Mouse (Mus musculus) liver, adult 2 months (tissue): ENCODE measurements around the gene Phkb. TPM values are rescaled to one million over a fixed set of nuclear protein-coding genes. Genes with fewer than 3 reads are reported as not detected.

Source experiments
- DNase-seq: peaks from one replicate; pipeline ENCODE4 v3.0.0-alpha.2; 2011; ENCODE audit warnings: low read depth, low spot score; ENCODE audit errors: extremely low read depth
- H3K27ac ChIP-seq: fragments of 200-500 bp; replicated peaks from 2 replicates; pipeline ENCODE4 v1.5.1; 2012; ENCODE audit warnings: low read depth, mild to moderate bottlenecking, control low read depth, inconsistent platforms, low read length; ENCODE audit not compliant: insufficient read depth
- H3K27me3 ChIP-seq: fragments of 200-500 bp; 2 replicates; pipeline ENCODE4 v1.6.1; 2012; ENCODE audit warnings: mild to moderate bottlenecking, moderate library complexity, low read length, inconsistent platforms; ENCODE audit not compliant: control insufficient read depth, insufficient read depth
- H3K36me3 ChIP-seq: fragments of 200-500 bp; 2 replicates; pipeline ENCODE4 v1.6.1; 2012; ENCODE audit warnings: low read length, inconsistent platforms; ENCODE audit not compliant: control insufficient read depth, insufficient read depth
- H3K4me1 ChIP-seq: fragments of 200-500 bp; 2 replicates; pipeline ENCODE4 v1.6.1; 2011; ENCODE audit warnings: low read length; ENCODE audit not compliant: control insufficient read depth, insufficient read depth
- H3K4me3 ChIP-seq: fragments of 200-500 bp; 2 replicates; pipeline ENCODE4 v1.5.1; 2011; ENCODE audit warnings: low read depth, mild to moderate bottlenecking, control low read depth, low read length, moderate library complexity; ENCODE audit not compliant: insufficient read depth
- H3K79me2 ChIP-seq: fragments of 200-500 bp; 2 replicates; pipeline ENCODE4 v1.6.1; 2012; ENCODE audit warnings: inconsistent platforms, mild to moderate bottlenecking, low read length, moderate library complexity; ENCODE audit not compliant: control insufficient read depth, insufficient read depth
- H3K9ac ChIP-seq: fragments of 200-500 bp; 2 replicates; pipeline ENCODE4 v1.6.1; 2012; ENCODE audit warnings: low read depth, mild to moderate bottlenecking, control low read depth, inconsistent platforms, low read length
- CTCF ChIP-seq: fragments of 200-500 bp; IDR thresholded peaks from 2 replicates; pipeline ENCODE4 v1.5.1; 2011; ENCODE audit warnings: low read depth, low read length, control low read depth
- POLR2A ChIP-seq: fragments of 200-500 bp; IDR thresholded peaks from 2 replicates; pipeline ENCODE4 v1.6.1; 2011; ENCODE audit warnings: low read length, control low read depth; ENCODE audit not compliant: insufficient read depth; ENCODE audit errors: extremely low read depth
- WGBS: fragments of 180-500 bp; shearing (Covaris S2); methylation state at CpG from one replicate; pipeline ENCODE4 v1.1.7; 2018; 5-methylcytosine and 5-hydroxymethylcytosine counted together
- polyA plus RNA-seq: library from polyadenylated mRNA; depleted of rRNA; stranded (reverse); fragments of >200 nt; gene quantifications from 2 replicates; pipeline ENCODE4 v1.2.3, GENCODE M21; 2012
- total RNA-seq: library from RNA; depleted of rRNA; stranded (reverse); fragments of >200 nt; gene quantifications from 2 replicates; pipeline ENCODE4 v1.2.3, GENCODE M21; 2014

Gene Phkb
- total and polyA plus RNA-seq, 2 experiments = 4.1 to 25.7 TPM

GRCm38 (mm10) chr8:85860612-85861011, 19.9 kb downstream of the Phkb start:
- 47% methylated on average over 5 of the region's 5 CpGs for WGBS
- no peaks in the 10 kb centered on the region for H3K79me2 ChIP-seq
- TF ChIP-seq POLR2A (no peak), CTCF (no peak)
- H3K36me3 ChIP-seq = no peaks in the 10 kb centered on the region
- H3K27ac ChIP-seq = no peak overlapping the region
- no peaks in the 10 kb centered on the region for H3K27me3 ChIP-seq
- no peak overlapping the region for H3K9ac ChIP-seq
- DNase-seq = peak; percentile 68
- H3K4me3 ChIP-seq = no peak overlapping the region
- H3K4me1 ChIP-seq = peaks cover 3% of the 10 kb centered on the region; the same call in 1 of the 2 replicates

- DNase-seq = no peak
- H3K4me1 ChIP-seq = peaks cover 3% of the 10 kb centered on the region; the same call in 1 of the 2 replicates
- no peaks in the 10 kb centered on the region for H3K79me2 ChIP-seq
- no peak overlapping the region for H3K9ac ChIP-seq
- 72% methylated on average over 1 of the region's 1 CpGs for WGBS
- TF ChIP-seq CTCF (no peak), POLR2A (no peak)
- no peak overlapping the region for H3K4me3 ChIP-seq
- H3K36me3 ChIP-seq = no peaks in the 10 kb centered on the region
- no peaks in the 10 kb centered on the region for H3K27me3 ChIP-seq
- no peak overlapping the region for H3K27ac ChIP-seq
Observed at GRCm38 (mm10) chr8:85862381-85862780, 21.6 kb downstream of the Phkb start.

- DNase-seq = peak; percentile 93
- peak overlapping the region; percentile 3 for H3K27ac ChIP-seq
- H3K27me3 ChIP-seq = no peaks in the 10 kb centered on the region
- H3K4me3 ChIP-seq = no peak overlapping the region
- no peak for TF ChIP-seq CTCF
- TF ChIP-seq POLR2A = no peak
- peaks cover 7% of the 10 kb centered on the region for H3K4me1 ChIP-seq
- peaks cover 2% of the 10 kb centered on the region; the same call in 1 of the 2 replicates for H3K79me2 ChIP-seq
- 9% methylated on average over 2 of the region's 2 CpGs for WGBS
- no peak overlapping the region for H3K9ac ChIP-seq
- no peaks in the 10 kb centered on the region for H3K36me3 ChIP-seq
Observed at GRCm38 (mm10) chr8:85871660-85872059, 30.9 kb downstream of the Phkb start.

DNA sequence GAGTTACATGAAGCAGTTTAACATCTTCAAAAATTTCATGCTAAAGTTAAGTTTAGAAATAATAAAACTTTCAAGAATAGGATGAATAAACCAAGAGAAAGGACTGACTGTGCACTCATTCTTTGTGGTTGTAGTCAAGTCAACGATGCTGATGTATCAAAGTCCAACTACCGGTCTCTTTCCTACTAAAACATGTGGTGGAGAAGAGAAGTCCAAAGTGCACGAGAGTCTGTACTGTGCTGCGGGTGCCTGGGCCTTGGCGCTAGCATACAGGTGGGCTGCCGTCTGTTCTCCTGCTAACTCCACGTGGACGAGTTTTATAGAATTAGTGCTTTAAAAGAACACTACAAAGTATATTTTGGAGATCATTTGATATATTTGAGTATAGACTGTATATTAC, 37.2 kb downstream of the Phkb start:
- no peak overlapping the region for H3K4me3 ChIP-seq
- no peak overlapping the region for H3K27ac ChIP-seq
- peaks cover 27% of the 10 kb centered on the region for H3K36me3 ChIP-seq
- no peaks in the 10 kb centered on the region for H3K79me2 ChIP-seq
- H3K27me3 ChIP-seq = no peaks in the 10 kb centered on the region
- 59% methylated on average over 8 of the region's 8 CpGs for WGBS
- H3K9ac ChIP-seq = no peak overlapping the region
- no peaks in the 10 kb centered on the region for H3K4me1 ChIP-seq
- DNase-seq = peak; percentile 56
- TF ChIP-seq POLR2A (no peak), CTCF (no peak)

DNA sequence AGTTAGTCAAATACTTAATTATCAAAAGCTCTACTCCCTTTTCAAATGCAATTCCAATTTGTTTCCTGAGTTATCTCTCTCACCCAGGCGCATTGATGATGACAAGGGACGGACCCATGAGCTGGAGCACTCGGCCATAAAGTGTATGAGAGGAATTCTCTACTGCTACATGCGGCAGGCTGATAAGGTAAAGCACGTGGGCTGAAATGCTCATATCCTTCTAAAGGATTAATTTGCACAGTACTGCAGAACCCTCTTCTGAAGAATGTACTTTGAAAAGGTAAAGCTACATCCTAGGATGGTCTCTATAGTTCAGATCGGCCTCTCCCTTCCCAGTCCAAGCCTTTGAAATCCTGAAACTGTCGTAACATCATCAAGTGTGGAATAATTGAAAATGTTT, 38.9 kb downstream of the Phkb start:
- no peak for DNase-seq
- Histone ChIP-seq H3K4me3 (no peak overlapping the region), H3K9ac (no peak overlapping the region), H3K36me3 (peaks cover 29% of the 10 kb centered on the region), H3K4me1 (no peaks in the 10 kb centered on the region), H3K79me2 (no peaks in the 10 kb centered on the region), H3K27ac (no peak overlapping the region), H3K27me3 (no peaks in the 10 kb centered on the region)
- TF ChIP-seq POLR2A (no peak), CTCF (no peak)
- WGBS = 97% methylated on average over 7 of the region's 7 CpGs

DNA sequence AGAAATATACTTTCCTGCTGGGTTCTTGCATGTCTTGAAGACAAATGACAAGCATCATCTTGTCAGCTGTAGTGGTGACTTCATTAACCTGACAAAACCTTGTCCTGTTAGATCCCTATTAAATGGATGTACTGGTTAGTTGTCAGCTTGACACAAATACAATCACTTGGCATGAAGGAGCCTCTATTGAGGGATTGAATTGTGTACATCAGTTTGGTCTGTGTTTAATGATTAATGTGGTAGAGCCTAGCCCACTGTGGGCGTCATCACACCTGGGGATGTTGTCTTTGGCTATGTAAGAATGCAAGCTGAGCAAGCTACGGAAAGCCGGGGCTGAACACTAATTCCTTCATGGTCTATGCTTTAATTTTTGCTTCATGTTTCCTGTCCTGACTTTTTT, 44.1 kb downstream of the Phkb start:
- Histone ChIP-seq H3K4me3 (no peak overlapping the region), H3K79me2 (no peaks in the 10 kb centered on the region), H3K36me3 (peaks cover 25% of the 10 kb centered on the region), H3K27ac (no peak overlapping the region), H3K27me3 (no peaks in the 10 kb centered on the region), H3K4me1 (no peaks in the 10 kb centered on the region), H3K9ac (no peak overlapping the region)
- WGBS = 79% methylated on average over 3 of the region's 3 CpGs
- no peak for TF ChIP-seq POLR2A
- no peak for TF ChIP-seq CTCF
- DNase-seq = no peak
